Mouse (Mus musculus) c-Kit-positive CD71-positive TER-119-positive erythroid progenitor cells, embryonic 14.5 days (primary cell): ENCODE measurements around the gene Nim1k.

Experiments used
- DNase-seq: peaks from one replicate; pipeline ENCODE4 v3.0.0-alpha.2; 2013; ENCODE audit warnings: low spot score

Nim1k gene

DNA sequence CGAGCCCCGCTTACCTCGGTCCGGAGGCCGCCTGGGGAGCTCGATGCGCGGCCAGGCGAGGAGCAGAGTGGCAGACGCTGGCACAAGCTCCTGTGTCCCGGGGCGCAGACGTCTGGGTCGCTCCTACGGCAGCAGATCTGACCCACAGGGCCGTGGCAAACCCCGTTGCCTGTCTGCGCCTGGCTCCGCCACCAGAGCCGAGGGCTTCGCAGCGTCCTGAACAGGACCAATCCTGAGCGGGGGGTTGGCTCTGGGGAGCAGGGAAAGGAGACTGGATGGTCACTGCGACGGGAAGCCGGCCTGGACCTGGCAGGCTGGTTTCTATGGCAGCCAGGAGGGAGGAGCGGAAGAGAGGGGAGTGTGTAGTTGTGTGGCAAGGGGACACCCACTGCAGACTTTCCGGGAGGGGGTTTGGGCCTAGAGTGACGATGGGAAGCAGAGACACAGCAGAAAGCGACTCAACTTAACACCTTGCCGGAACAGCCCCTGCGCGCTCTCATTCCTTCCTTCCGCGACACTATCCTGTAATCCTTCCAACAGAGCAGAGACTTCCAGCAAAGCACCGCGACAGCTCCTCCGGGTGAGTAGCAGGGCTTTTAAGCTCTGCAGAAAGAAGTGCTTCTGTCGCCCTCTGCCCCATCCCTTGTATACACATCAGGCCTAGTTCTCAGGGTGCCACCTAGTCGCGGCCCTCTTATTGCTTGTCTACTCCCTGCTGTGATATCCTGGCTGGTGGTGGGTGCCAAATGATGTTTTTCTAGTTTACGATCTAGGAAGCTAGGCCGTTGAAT lies at the start of gene Nim1k:
Nim1k (minus strand) TSS at position 202 of the 791 bp plus-strand sequence.
- no peak for DNase-seq

DNA sequence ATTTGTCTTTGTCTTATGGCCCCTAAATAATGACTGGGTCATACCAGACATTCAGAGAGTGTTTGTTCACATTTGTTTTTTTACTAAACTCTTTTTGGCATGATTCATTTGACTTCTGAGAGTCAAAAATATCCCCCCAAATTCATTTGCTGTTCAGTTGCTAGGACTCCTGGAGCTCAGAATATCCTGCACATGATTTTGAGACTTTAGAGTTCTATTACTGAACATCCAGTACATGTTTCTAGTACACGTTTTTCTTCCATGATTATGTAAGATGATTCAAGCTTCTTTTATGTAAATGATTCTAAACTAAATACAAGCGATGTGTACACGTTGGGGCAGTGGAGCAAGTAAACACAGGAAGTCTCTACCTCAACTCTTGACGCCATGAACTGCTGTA lies 42.0 kb upstream of the Nim1k start:
- DNase-seq, result no peak

DNA sequence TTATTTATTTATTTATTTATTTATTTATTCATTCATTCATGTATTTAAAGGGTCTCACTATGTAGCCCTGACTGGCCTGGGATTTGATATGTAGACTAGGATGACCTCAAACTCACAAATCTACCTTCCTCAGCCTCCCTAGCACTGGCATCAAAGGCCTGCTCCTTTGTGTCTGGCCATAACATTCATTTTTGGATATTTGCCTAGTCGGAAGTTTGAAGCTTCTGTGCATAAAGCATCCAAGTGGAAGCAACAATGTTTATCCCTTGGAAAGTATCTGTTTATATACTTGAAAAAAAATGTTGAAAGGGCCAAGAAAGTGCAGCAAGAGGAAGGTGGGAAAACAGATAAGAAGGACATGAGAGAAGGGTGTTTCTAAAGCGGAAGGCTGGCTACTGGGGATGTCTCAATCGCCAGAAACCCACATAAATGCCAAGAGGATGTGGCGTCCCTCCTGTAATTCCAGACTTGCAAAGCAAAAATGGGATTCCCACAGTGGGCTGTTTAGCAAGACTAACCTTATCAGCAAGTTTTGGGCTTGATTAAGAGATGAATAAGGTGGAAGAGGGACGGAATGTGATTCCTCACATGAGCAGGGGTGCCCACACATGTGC lies 37.2 kb upstream of the Nim1k start:
- no peak for DNase-seq

DNA sequence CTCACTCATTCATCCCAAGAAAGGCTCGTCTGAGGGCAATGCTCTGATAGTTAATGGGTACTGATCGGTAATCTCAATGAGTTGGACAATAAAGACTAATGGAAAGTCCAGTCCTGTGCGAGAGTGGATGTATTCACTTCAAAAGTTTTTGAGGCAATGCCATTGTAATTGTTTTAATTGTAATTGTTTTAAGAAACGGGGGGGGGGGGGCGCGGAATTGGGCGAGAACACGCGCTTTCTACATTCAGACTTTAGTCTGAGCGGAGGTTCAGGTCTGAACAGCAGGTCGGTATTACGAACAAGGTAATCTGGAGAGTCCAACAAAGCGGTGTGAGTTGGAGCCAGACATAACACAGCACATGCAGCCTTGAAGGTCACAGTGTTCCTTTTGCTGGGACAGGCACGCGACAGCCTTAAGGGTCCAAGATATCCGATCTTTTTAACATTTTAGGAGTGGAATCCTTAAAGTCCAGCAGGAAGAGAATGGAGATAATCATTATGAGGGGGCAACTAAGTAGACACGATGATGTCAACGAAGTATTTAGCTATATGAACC lies 36.0 kb upstream of the Nim1k start:
- DNase-seq, result no peak

DNA sequence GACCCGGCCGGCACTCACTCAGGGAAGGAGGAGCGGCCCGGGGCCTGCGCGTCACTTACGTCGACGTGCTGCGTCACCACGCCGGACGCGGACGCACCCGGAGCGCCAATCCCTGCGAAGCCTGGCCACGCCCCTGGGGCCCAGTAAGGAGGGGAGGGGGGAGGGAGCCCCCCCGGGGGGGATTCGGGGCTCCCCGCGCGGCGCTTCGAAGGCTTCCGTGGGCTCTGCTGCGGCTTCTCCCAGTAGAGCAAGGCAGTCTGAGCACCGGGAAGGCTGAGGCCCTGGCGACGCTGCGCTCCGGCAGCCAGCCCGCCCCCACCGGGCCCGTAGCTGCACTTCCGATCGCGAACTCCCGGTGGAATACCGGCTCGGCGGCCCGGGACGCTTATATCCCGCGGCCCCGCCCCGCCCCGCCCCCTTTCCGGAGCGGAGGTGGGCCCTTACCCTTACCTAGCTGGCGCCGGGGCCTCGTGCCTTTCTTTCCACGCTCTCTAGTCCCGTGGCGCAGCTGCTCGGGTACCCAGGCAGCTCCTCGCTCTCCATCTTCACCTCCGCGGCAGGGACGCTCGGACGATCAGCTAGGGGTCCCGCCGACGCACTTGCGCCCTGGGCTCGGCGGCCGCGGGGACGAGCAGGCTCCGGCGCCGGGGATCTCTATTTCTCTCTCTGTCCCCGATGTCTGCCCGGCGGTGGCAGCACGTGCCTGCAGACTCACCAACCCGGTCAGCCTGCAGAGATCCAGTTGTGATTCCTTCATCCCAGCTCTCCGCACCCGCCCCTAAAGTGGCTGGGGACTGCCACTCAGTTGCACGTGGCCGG lies 35.3 kb upstream of the Nim1k start, which contains the start of gene Zfp131:
Zfp131 (minus strand) TSS at position 129 of the 819 bp plus-strand sequence.
- DNase-seq, result peak; percentile 90

DNA sequence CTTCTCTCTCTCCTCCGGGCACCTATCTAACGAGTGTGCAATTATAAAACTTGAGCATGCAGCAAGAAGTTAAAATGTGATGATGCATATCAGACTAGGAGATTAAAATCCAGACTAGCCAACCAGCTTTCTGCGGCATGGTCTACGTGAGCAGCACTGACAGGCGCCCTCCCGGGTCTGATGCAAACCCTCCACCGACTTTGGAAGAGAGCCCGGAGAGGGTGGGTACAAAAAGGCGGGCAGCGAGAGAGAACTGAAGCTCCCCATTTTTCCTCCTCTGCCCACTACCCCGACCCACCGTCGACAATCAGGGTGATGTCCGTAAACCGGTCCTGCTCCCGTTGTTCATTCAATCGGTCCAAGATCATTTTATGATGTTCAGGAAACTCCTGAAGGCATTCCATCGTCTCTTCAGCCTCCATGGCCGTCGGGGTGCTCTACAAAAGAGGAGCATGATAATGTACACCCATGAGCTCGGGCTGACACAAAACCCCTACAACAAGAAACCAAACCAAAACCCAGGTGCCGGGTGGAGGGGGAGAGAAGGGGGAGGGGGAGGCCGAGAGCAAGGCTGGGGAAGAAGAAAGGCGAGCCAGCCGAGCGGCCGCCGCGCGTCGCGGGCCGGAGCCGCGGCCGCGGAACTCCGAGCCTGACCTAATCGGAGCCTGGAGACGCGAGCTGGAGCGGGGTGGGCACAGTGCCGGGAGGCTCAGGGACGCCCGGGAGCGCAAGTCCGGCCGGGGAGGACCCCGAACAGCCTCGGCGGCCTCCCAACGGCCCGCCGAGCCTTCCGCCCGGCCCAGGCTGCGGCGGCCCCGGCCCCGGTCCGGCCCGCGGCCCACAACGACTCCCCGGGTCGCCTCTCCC lies 34.4 kb upstream of the Nim1k start:
- peak; percentile 56 for DNase-seq

DNA sequence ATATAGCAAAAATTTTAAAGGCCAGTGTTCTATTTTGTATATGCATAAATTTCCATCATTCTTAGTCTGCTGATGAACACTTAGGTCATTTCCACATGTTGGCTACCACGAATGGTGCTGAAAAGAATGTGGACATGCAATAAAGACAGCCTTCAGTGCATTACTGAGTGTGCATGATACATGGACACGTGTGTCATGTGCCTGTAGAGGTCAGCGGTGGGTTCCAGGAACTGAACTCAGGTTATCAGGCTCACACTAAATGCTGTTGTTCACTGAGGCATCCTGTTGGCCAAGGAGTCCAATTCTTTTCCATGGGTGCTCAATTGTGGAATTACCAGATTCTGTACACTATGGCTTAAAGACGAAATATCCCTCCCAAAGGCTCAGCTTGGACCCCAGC lies 27.9 kb upstream of the Nim1k start:
- DNase-seq, result no peak

DNA sequence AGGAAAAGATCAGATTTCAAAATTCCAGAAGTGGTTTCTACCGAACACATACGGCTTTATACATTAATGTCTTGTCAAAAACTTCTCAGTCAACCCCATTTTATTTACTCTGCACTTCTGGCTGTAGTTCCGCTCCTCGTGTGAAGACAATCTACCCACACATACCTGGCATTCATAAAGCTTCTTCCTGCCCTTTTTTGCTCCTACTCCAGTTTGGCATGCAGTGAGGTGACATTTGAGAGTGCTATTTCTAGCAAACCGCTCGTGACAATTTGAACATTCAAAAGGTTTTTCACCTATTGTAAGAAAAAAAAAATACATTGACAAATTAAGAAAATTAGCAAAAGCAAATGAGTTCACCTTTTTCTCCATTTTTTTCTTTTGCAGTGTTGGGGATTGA lies 12.9 kb upstream of the Nim1k start:
- no peak for DNase-seq

DNA sequence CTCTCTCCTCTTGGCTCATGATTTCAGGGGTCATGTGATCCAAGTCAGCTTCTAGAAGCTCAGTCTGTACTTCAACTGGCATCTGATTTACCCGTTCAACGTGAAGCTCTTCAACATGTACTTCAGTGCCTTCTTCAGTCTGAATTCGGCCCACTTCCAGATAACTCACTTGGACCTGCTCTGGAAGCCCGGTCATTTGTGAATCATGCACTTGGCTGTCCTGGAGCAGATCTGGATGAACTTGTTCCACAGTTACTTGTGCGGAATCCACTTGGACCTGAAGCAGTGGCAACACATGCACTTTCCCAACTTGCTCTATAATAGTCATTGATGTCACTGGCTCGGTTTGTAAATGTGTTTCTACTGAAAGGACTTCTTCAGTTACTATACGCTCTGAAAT lies 10.8 kb upstream of the Nim1k start:
- no peak for DNase-seq

DNA sequence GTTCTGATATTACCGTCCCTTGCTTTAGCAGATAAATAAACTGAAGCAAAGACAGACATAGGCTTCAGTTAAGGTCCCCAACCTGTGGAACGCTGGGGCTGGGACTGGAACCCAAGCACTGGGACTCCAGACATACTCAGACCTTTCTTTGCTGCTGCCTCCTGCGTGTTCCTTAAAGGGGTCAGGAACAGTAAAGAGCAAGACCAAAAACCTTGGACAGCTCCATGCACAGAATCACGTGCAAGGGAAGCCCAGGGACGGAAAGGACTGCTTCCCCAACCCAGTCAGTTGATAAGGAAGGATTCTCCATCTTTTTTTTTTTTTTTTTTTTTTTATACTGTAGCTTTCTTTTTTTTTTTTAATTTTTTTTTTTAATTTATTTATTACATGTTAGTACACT lies 1.1 kb upstream of the Nim1k start:
- no peak for DNase-seq

DNA sequence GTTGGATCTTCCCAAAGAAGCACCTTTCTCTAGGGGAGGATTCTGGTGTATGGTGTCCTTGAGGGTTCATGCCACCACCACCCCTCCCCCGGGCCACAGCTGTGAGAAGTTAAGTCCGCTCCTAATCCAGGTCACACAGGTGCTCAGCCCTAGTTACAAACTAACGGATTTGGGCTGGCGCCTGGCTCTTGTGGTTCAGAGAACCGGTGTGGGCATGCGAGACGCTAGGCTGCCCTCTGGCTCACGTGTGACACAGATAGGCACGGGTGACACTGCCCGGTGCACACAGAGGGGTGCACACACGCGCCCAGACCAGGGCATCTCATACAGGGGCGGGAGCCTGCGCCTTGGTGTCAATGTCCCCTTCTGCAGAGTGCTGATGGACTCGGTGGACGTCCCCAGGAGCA lies 538 bp downstream of the Nim1k start:
- no peak for DNase-seq

DNA sequence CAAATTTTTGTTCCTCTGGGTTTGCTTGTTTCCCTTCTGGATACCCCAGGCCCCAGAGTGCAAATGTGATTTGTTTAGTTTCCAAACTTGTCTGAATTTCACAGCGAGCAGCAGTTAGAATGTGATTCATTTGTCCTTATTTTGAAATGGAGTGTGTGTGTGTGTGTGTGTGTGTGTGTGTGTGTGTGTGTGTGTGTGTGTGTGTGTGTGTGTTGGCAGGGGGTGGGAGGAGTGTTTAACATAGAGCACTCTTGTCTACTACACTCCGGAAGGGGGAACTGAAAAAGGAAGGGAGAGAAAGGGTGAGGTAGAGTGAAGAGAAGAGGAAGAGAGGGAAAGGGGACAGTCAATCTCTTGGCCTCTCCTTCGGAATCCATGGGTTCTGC lies 1.1 kb downstream of the Nim1k start:
- DNase-seq, result no peak

DNA sequence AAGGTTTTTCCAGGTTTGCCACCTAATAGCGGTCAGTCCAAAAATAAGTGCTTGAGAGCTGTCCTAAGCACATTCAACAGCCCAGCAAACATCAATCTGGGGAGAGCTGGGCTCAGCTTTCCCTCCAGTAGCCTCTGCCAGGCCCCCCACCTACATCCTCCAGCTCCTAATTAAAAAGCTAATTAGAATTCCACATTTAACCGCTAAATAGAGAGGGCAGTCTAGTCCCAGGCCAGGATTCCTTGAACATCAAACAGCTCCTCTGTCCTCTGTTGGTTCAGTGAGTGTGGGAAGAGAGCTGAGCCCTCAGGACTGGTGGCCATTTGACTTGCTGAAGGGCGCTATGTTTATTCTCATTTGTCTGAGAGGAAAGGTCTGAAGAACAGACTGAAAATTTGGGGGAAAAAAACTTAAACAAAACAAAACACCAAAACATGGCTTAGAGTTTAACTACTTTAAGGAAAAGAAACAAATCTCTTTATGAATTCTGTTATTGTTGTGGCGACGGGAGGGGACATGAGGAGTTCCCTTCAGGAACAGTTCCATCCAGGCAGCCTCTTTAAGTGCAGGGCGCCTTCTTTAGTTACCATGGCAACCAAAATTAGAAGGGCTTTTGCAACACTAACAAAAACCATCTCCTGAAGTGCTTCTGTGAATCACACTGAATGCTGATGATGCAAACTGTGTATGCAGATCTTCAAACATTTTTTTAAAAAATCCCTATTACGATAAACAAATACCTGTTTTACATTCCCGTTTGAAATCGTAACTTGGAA lies 1.6 kb downstream of the Nim1k start:
- DNase-seq, result no peak

DNA sequence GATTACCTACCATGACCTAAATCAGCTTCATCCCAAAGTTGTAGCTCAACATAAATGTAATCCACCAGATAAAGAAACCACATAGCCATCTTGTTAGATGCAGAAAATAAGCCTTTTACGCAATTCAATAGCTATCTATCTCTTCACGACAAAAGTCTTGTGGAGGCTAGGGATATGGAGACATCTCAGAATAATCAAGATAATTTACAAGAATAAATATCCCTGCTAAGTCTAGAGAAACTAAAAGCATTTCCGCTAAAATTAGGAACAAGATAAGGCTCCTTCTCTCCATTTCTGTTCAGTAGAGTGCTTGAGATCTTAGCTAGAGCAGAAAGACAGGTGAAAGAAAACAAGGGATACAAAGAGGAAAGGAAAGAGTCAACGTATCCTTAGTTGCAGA lies 8.8 kb downstream of the Nim1k start:
- DNase-seq, result no peak

DNA sequence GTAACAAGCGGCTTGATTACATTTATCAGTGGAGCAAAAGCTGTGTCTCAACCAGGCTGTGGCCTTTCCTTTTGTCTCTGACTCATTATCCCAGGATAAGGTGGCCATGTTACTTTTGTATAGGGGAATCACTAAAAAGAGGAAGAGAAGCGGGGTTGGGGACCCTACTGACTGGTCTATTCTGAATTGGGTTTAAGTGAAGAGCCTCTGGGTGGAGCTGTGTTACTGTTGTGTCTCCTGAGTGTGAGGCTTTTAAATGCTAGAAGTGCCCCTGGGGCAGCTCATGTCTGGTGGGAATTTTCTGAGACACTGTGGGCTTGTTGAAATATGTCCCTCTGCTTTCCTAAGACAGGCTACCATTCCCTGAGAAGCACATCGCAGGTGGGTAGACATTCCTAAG lies 12.2 kb downstream of the Nim1k start:
- no peak for DNase-seq

DNA sequence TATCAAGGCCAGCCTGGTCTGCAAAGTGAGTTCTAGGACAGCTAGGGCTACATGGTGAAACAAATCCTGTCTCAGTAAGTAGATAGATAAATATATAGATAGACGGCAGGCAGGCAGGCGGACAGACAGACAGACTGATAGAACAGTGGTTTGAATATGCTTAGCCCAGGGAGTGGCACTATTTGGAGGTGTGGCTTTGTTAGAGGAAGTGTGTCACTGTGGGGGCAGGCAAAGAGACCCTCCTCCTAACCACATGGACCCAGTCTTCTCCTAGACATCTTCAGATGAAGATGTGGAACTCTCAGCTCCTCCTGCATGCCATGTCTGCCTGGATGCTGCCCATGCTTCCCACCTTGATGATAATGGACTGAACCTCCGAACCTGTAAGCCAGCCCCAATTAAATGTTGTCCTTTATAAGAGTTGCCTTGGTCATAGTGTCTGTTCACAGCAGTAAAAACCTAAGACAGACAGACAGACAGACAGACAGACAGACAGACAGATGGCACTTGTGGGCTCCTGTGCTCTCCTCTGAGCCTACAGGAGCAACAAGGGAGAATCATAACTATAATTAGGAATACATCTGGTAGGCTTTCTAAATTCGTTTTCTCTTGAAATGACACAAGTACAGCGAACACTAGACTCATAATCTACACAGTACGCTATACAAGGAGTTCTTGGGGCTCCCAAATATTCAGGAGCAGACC lies 12.8 kb downstream of the Nim1k start:
- no peak for DNase-seq

DNA sequence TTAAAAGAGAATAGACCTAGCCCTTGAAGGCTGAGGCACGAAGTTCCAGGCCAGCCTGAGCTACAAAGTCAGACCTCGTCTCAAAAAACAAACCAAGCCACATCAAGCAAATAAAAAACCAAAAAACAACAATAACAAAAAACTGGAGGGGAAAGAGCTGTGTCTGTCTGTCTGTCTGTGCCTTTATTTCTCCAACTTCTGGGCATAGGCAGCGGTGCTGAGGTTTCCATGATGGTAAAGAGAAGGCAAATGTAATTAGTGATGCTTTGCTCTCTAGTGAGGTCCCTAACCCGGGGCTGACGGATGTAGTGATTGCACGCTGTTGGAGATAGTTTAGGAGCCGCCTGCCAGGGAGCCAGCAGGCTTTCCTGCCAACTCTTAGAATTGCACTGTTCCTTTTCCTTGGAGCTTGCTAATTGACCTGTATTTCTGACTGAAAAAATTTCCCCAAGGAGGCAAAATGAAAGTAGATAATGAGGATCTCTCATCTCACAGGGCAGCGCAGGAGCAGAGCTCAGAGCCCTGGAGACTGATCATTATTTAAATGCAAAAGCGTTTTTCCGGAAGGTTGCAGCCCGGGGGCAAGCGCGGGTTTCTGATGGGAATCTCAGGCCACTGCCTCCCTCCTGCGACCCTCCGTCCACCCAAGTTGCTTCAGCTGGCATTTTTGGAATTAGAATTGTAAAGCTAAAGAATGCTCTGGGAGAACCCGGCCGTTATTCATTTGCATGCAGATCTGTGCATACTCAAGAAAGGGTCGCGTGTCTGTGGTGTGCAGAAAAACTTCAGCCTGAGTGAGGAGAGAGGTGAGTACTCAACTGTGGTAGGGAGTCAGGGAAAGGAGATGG lies 14.1 kb downstream of the Nim1k start:
- no peak for DNase-seq

DNA sequence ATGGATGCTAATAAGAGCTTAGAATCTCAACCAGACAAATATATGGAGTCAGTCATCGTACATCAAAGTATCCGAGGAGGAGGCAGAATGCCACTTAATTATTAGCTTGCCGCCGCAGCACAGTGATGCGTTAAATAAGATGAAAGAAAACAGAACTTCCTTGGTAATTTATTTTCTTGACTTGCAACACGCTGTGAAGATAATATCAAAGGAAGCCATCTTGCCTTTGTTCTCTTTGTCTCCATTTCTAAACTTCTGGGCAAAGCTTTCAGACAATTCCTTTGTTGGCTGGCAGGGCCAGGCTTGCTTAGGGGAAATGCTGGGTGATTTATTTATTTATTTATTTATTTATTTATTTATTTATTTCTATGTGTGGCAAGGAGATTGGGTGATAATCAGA lies 24.2 kb downstream of the Nim1k start:
- DNase-seq, result no peak

DNA sequence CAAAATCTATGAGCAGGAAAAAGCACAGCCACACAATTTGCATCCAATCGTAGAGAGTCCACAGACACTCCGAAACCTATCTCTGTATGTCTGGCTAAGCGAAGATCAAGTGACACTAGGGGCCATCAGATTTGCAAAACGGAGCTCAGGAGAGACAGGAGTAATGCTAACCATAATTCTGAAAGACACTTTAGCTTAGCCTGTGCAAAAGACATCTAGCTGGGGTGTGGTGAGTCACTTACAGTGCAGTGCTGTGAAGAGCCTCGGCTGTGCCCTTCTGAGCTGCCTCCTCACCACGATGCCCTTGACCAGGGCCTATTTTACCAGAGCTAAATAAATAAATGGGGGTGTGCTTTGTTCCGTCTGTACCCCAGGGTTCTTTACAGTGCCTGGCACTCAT lies 26.3 kb downstream of the Nim1k start:
- no peak for DNase-seq
